Mouse (Mus musculus): ENCODE data around the gene Paxx.

The Paxx gene

DNA sequence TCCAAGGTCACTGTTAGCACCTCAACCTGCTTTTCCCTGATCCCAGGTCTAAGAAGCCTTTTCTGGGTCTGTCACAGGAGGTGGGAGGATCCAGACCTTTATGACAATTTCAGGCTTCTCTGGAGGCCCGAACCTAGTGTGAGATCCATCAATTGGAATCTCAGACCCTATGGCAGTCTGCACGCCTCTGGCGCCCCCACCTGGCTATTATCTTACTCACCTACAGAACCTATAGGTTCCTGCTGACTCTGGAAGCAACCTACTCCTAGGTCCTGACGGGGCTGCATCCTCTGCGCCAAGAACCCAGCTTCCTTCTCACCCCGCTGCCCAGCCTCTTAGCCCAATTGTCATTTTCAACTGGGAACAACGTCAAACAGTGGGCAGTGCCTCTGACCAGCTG is 22.1 kb upstream of the Paxx start:
- DNase-seq (ENCODE audit: low spot score in 2 of 2) = no peak

GRCm38 (mm10) chr2:25480541-25480940 is 19.6 kb upstream of the Paxx start:
- no peak for DNase-seq (ENCODE audit: low spot score in 2 of 2)

- no peak for DNase-seq (ENCODE audit: low spot score in 2 of 2)
Measured at GRCm38 (mm10) chr2:25479551-25480311, 18.8 kb upstream of the Paxx start.

DNA sequence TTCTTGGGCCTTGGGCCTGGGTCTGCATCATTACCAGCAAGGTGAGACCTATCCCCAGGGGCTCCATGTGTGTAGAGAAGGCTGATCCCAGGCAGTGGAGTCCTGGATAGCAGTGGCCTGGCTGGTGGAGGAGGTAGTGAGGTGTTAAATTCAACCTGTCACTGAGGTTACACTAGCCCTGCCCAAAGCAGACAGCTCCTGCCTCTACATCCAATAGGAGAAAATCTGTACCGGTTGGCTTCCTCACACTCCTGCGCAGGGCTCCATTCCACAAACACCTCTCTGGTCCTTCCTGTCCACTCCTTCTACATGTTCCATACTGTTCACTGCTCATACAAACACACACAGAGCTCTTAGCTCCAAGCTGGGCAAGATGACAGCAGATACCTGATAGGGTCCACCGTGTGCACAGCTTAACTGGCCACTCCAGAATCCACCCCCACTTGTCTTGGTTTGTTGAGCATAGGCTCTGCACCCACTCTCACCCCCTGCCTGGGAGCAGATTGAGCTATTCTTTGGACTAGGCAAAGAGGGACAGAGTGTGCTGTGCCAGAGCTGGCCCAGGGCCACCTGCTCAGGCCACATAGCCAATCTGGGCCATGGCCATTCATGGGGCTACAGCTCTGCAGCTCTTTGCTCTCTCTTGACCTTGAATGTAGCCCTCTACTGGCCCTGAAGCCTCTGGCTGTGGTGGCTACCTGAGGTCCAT is 17.2 kb upstream of the Paxx start:
- DNase-seq (ENCODE audit: low spot score in 2 of 2) = no peak

GRCm38 (mm10) chr2:25477541-25477940 is 16.6 kb upstream of the Paxx start:
- DNase-seq (ENCODE audit: low spot score in 2 of 2) = no peak

DNA sequence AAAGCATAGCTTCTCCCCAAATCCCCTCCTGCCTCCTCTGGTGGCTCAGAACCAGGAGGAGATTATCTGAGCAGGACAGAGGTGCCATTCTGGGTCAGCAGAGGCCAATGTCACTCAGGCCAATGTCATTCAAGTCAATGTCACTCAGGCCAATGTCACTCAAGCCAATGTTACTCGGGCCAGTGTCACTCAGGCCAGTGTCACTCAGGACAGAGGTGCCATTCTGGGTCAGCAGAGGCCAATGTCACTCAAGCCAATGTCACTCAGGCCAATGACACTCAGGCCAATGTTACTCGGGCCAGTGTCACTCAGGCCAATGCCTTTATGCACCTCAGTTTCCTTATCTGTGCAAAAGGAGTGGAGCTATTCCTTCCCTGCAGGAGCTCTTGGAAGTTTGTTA is 11.7 kb upstream of the Paxx start:
- DNase-seq (ENCODE audit: low spot score in 2 of 2) = no peak

DNA sequence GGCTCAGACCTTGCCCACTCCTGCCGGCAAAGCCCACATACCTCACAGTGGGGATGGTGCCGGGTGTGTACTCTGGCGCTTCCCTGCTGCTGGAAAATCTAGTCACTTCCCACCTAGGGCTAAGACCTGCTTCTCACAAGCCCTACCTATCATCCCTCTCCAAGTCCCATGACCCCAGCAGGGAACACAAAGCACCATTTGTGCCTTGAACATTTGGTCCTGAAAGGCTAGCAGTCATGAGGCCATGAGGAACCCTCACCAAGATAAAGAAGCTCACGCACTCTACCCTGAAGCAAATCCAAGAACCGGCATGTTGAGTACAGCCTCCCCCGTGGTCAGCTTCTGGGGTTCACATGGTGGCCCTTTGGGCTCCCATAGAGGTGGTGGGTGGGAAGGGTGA is 9.1 kb upstream of the Paxx start, which contains the start of gene Ptgds:
Ptgds (minus strand) TSS at position 78 of the 400 bp plus-strand sequence.
- no peak for DNase-seq (ENCODE audit: low spot score in 2 of 2)

- DNase-seq (ENCODE audit: low spot score in 2 of 2) = no peak
Measured at GRCm38 (mm10) chr2:25468962-25469915, 8.3 kb upstream of the Paxx start.

DNA sequence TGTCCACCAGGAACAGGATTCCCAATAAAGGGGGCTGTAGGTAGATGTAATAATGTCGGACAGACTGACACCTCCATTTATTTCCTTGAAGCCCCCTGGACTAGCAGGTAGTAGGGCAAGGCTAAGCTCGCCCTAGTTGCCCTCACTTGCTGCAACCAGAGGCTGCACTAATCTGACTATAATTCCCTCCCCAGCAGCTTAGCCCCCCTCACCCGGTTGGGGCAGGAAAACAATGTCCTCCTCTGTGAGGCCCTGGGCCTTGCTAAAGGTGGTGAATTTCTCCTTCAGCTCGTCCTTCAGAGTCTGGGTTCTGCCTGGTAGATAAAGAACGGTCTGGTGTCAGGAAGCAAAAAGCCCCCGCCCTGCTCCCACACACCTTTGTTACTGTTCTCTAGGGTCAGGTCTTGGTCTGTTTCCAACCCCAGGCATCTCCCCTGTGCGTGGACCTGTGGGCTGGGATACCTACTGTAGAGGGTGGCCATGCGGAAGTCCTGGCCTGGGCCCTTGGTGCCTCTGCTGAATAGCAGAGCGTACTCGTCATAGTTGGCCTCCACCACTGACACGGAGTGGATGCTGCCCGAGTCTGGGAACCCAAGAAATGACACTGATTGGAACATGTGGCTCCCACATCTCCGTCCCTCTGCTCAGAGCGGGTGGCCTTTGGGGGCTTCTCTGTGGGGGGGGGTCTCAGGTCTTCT is 6.9 kb upstream of the Paxx start:
- DNase-seq (ENCODE audit: low spot score in 2 of 2) = no peak

DNA sequence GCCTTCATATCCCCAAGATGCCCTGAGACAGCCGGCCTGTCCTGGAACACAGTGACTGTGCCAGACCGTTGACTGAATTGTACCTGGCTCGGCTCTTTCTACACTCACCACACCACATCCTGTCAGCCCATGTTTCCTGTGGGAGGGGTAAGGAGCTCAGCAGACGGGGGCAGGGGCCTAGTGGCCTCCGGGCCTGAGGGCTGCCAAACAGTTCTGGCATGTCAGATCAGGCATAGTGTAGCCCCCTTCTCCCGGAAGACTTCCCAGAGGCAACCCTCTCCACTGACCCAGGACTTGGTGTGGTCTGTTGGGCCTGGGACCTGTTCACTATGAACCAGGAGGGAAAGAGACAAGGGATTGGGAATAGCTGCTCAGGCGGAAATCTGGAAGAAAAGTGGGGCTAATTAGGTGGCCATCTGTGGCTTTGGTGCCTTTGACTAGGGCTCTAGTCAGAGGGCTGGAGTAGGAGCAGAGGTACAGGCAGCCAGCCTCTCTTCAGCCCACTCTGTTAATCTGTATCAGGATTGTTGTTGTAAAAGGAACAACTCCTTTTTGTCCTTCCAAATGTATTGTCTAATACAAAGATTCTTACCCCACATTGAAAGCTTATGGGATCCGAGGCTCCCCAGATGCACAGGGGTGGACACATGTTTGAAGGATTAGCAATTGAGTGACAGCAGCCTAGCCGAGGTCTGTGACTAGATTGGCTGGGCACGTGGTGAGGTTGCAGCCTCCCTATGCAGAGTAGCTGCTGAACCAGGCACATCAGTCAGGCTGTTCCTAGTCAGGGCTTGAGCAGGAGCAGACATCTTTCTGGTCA is 5.1 kb upstream of the Paxx start:
- DNase-seq (ENCODE audit: low spot score in 2 of 2) = no peak

GRCm38 (mm10) chr2:25465256-25465655 is 4.4 kb upstream of the Paxx start:
- DNase-seq (ENCODE audit: low spot score in 2 of 2) = no peak

- DNase-seq (ENCODE audit: low spot score in 2 of 2) = no peak
Measured at GRCm38 (mm10) chr2:25463630-25464029, 2.7 kb upstream of the Paxx start.

DNA sequence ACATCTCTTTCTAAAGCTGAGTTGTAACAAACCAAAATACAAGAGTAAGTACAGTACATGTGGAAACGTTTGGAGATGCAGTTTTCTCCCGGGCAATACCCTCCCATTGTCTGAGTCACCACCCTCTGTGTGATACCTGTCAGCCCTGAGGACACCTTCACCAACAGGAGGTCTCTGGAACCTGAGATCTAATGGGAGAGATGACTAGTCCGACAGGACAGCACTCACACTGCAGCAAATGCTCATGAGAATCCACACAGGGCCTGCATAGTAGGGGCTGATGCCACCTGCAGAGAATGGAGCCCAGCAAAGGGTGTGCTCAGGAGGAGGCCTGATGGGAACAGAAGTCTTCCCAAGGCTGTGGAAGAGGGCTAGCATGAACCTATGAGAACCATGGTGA is 513 bp upstream of the Paxx start:
- no peak for DNase-seq (ENCODE audit: low spot score in 2 of 2)

GRCm38 (mm10) chr2:25460135-25460534 is 759 bp downstream of the Paxx start:
- no peak for DNase-seq (ENCODE audit: low spot score in 2 of 2)

DNA sequence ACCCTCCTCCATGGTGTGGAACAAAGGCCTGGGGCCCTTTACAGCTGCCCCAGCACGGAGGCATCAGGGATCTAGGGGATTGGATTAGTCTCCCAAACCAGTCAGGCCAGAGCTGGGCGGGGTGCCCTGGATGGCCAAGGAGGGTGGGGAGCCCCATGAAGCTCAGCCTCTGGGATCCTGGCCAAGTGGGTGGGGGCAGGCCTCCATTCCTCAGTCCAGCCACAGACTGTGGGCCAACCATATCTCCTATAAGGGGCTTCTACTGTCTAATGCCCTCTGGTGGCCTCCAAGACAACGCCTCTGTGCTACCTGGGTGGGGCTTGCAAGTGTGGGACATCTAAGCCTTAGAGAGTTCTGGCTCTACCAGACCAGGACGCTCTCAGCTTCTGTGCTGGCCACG is 2.0 kb downstream of the Paxx start:
- no peak for DNase-seq (ENCODE audit: low spot score in 2 of 2)

DNA sequence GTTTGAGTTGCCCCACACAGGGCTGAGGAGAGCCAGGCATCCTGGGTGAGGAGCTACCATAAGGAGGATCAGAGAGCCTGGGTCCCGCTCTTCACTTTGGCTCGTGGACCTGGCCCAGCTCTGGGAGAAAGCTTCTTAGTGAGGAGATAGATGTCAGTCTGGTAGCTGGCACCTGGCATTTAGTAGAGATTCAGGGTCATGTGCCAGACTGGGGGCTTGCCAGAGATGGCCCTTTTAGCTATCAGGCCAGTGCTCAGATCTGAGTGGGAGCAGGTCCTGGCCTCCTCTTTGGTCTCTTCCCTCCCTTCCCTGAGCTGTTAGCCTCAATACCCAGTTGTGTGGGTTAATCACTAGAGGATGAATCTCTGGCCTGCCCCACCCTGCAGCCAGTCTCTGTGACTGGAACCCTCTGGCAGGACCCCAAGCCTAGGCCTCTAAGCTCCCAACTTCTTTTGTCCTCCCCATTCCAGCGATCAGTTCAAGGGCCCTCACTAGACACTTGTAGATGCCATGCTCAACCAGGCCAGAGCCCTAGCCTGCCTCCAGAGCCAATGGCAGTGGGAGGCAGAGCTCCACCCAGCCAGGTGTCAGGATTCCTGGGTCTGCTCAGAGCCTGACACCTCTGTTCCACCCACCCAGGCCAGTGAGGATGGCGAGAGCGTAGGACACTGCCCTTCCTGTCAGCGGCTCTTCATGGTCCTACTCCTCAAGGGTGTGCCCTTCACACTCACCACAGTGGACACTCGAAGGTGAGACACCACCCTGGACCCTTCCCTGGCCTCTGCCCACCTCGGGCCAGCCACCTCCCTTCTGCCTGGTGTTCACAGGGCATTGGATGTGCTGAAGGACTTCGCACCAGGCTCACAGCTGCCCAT is 3.6 kb downstream of the Paxx start:
- no peak for DNase-seq (ENCODE audit: low spot score in 2 of 2)

DNA sequence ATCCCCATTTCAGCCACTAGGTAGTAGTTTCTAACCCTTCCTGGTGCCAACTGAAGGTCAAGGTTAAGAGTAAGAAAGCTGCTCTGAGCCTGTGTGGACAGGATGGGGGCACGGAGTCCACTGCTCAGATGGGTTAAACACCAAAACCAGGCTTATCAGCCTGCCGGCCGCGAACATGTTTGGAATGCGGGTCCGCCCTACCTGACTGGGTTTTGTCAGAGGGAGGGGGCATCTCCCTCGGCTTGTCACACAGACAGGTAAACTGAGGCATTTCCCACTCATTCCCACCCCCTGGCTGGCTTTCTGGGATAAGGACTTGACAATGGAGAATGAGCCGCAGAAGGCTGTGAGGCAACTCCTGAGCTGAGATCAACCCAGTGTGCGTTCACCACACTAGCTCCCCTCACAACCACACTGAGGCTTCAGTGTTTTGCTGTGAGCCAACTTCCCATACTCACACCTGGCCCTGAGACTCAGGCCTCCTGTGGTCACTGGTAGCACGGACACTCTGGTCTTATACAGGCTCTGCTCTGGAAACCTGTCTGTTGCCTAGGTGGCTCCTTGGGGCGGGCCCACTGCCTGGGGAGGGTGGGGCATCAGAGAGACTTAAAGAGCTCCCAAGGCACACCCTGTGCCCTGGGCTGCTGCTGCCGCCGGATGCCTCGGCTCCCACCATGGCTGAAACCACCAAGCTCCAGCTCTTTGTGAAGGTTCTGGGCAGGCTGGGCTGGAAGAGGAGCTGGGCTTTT is 4.5 kb downstream of the Paxx start, which contains the start of gene Clic3:
Clic3 (plus strand) TSS at position 634 of the 749 bp plus-strand sequence.
- DNase-seq (ENCODE audit: low spot score in 2 of 2) = no peak

DNA sequence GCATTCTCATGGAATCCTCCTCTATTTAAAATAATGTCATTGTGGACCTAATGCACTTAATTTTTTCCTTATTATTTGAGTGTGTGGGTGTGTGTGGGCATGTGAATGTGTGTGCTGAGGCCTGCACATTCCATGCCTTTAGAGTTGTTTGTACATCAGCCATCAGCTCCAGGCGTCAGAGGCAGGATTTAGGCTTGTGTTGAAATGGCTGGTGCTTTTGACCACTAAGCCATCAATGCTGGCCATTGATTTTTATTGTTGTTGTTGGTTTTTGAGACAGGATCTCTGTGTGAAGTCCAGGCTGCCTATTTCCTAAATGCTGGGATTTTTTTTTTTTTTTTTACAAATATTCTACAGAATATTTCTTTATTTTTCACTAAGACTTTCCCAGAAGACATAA is 7.9 kb downstream of the Paxx start:
- DNase-seq (ENCODE audit: low spot score in 2 of 2) = no peak
